Mouse (Mus musculus) ovary, postnatal 14 days (tissue): Measurements from ENCODE around the gene Pcdh9.
A peak's percentile ranks its signal among the peaks of the same experiment; 100 is the strongest.

Experiments
- DNase-seq: peaks from one replicate; pipeline ENCODE4 v3.0.0; 2022; ENCODE audit warnings: low spot score

Gene Pcdh9

DNA sequence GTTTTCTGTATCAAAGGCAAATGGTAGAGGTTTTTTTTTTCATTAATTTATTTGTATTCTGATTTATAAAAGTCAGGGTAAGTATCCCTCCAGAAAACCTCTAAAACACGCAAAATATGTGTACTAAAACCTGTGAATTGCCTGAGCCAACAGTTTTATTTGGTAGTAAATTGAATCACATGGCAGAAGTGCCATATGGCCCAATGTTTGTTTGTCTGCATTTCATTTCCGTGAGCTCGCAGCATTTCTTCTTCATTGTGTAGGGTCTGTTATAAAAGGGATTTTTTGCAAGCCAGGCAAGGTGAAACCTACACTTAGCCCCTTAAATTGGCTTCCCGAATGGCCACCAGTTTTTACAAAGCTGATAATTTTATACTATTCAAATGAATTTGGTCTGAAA, 104.2 kb downstream of the Pcdh9 start:
- DNase-seq = no peak

DNA sequence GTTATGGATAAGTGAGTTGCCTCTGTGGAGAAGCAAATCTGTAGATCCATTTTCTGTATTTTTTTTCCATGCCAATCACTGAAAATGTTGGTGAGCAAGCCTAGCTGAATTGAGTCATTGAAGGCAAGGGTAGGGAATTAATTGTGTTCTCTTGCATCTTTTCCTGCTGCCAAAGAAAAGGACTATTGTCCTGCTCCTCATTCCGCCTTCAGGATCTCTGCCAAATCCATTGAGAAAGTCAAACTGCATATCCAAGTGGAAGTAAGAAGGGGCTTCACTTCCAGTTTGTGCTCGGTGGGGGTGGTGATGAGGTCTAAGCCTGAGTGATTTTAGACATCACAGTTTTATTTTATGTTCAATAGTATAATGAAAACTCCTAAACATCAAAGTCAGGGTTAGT, 105.4 kb downstream of the Pcdh9 start:
- no peak for DNase-seq

DNA sequence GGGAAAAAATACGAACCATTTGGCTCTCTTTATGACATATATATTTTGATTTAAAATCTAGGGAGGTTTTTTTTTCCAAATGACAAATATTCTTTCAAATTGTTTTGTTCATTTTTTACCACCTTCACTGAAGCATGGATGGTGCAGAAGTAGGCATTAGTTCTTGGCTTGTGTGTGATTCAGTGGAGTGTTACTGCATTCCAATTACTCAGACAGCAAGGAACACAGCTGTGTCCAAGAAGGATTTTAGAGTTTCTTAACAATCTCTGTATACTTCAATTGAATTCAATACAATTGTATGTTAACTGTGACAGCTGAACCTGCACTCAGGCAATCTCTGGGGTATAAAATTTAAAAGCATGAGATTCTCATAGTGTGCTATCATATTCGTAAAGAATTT, 127.6 kb downstream of the Pcdh9 start:
- DNase-seq = no peak

DNA sequence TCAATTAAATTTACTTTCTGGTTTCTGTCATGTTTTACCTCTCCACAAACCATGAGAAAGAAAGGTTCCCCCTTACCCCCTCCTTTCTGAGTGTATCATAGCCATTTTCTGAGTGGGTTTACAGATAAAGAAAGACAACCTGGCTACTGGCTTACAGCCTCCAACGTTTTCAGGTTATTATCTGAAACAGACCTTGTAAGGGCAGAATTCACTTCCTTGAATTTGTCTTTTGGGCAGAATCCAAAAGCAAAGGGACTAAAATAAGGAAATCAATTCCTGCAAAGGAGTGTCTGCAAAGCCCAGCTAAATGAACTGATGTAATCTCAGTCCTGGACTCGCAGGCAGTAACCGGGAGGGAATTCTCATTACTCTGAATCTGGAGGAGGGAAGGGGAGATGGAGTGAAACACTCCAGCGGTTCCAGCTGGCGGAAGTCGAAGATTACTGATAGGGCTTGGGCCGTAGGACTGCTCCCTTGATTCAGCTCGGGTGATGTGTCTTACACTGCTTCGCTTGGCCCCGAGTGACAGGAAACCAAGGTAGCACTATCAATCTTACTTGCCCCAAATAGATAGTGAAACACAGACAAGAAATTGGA, 156.3 kb downstream of the Pcdh9 start:
- peak; percentile 9 for DNase-seq

DNA sequence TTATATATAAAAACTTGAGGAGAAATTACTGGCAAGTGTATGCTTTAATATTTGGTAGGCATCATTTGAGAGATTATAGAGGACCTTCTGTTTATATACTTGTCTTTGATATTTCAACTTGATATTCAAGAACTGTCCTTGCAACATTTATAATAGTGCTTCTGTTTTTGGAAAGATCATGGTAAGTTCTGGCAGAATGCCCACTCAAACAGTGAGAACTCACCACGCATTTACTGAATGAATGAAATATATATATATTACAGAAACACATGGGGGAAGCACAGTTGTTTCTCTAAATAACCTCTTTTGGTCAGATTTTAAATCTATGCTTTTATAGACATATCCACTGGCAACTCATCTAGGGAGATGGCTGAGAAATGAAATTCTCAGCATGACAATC, 164.7 kb downstream of the Pcdh9 start:
- DNase-seq = no peak

DNA sequence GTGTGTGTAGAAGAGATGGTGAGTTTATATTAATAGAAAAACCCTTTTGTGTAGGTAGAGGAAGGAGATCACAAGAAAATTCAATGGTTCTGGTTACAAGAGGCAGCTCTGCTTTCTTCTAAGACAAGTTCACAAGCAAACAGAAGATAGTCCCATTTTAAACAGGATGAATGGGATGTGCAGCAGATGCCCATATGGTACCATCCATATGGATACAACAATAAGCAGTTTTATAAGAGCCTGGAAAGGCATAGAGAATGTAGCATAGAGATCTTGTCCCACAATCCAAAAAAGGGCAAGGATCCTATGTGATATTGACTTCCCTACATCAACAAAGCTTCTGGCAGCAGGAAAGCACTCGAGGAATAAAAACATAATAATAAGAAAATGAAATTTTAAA, 171.3 kb downstream of the Pcdh9 start:
- no peak for DNase-seq

DNA sequence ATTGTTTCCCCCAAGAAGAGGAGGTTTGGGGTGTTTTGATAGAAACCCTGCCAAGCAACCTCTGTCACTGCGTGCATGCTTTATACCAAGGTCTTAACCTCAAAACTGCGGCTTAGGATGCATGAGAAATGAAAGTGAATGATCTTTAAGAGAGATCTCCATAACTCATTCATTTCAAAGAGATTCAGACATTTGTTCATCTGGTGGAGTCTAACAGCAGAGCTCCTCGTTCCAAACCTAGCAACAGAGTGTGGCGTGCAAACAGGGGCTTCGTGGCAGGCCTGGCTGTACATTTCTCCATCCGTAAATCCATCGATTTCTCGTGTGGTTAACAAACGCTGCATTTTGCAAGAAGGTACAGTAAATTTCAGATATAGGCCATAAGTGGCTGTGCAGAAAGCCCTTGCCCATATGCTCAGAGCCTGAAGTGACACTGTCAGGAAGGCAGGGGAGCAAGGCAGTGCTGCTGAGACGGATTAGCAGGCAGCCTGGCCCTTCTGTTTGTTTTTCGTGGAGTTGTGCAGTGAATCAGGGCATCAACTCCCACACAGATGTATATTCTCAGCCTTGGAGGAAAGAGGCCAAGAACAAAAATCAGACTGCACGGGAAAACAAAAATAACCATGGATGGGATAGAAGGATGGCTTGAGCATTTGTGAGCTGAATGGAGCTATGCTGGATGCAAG, 177.1 kb downstream of the Pcdh9 start:
- no peak for DNase-seq

DNA sequence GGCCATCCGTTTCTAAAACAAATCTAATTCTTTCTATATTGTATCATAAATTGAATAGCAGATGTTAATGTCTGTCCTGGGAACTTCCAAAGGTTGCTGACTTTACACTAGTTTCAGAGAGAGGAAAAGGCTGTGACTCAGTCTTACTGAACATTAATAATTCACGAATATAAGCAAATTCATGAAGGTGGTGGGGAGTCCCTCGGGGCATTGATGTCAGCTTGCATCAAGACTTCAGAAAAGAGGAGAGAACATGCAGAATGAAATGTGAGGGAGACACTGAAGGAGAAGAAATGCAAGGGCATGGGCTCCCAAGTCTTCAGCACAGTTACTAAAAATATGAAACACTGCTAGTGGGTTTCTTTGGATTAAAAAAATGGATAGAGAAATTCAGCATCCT, 181.8 kb downstream of the Pcdh9 start:
- DNase-seq = no peak

DNA sequence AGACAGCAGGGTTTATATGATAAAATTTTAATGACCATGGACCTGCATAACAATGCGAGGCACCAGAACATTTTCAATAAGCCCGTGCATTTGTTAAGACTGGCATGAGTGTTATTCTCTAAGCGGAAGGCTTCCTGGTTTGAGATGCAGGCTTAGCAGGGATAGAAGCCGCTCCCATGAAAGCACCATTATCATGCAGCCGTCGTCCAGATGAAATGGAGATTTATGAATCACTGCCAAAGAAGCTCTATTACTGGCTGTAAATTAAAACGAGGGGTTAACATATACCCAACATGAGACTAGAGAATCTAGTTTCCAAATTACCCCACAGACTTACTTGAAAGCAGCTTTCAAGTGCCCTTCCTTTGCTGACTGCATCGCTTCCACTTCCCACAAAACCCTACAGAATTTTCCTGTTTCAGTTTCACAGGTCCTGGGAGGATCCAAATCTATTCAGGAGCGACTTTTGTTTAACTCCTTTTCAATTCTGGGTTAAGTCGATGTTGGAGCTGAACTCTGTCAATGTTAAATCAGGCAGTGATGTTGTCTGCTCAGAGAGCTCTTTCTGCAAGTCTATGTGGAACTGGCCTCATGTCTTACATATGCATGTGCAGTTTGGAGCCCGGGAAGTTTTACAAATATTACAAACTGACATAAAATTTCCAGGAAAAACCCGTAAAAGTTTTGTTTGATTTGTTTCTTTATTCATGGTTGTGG, 188.9 kb downstream of the Pcdh9 start:
- no peak for DNase-seq

DNA sequence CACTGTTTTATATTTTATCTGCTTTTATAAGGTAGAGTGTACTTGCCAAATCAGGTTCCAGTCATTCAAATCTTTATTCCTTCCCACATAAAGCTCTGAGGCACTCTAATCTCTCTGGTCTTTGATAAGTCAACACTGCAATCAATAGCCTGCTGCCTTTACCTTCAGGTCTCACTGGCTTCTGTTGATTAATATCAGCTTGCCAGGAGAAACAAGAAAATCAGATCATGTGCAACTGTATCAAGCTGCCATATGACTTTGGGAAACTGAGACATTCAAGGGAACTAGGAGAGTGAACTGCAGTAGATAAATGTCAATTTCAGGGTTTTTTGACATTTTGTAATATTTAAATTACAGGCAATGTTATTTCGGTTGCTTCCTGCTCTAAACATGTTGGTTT, 189.6 kb downstream of the Pcdh9 start:
- no peak for DNase-seq

DNA sequence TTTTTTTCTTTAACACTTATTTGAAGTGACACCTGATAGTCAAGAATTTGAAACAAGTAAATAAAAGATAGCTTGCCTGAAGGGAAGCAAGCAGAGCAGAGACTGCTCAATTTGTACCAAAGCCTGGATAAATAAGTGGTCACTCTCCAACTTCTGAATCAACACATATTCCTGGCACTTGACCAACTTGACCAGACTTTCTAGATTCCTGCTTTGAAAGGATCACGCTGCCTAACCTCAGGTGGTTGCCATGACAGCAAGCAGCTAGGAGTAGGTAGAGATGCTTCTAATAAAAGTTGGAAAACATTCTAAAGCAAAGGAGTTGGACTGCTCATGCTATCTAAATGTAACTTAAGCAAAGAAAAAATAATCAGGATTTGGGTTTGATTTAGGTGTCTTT, 205.8 kb downstream of the Pcdh9 start:
- no peak for DNase-seq

DNA sequence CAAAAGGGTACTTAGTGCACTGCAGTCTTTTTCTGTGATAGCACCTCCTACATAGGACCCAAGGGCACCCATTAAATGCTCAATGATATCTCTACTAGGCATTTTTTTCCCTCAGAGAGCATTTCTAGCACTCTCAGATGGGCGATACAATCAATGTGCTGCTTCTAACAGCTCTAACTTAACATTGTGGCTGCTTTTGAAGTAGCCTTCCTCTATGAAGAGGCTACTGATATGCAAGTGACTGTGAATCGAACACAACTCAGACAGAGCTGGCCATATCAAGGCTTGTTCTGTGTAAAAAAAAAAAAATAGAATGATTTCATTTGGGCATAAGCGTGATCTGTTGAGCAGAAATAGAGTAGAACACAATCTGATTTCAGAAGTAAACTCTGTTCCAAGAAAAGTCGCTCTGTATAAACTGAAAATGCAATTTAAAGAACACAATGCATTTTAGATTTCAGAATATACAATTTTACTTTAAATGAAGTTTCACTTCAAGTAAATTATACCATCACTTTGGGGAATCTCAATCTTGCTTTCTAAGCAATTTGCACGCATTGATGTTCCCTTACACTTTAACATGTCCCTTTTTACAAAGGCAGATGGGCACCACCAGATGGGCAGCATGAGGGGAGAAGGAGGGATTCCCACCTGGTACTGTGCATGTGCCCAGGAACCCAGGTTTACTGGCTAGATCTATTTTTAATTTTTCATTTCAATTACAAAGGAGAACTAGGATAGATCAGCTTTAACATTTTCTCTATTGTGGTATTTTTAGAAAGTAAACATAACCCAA, 215.0 kb downstream of the Pcdh9 start:
- no peak for DNase-seq

DNA sequence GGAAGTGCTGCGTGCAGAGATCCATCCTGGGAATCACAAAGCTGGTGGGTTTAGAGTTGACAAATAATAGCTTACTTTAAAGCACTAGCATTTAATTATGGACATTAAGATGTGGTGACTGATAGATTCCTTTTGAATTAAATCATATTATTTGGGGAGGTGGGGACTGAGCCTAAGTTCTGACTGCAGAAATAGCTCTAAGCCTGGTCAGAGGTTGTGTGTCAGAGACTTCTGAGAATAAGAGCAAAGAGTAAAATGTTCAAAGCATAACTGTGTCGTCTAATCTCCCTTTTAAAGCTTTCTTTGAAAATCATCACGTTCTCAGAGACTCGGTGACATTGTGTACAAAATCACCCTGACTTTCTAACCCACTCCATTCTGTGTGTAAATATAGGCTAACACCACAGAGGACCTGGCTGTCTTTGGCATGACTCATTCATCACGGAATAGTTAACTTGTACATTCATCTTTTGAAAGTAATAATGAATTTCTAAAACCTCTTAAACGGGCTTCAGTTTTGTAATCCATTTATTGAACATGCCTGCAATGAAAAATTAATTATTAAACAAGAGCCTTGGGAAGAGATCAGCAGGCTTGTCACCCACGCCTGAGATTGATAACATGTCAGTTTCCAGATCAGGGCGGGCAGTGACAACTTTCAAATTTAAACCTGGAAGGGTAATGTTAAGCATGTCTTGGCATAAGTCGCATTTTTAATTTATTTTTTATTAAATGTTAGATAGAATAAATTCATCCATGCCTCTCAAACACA, 236.3 kb downstream of the Pcdh9 start:
- DNase-seq = no peak

DNA sequence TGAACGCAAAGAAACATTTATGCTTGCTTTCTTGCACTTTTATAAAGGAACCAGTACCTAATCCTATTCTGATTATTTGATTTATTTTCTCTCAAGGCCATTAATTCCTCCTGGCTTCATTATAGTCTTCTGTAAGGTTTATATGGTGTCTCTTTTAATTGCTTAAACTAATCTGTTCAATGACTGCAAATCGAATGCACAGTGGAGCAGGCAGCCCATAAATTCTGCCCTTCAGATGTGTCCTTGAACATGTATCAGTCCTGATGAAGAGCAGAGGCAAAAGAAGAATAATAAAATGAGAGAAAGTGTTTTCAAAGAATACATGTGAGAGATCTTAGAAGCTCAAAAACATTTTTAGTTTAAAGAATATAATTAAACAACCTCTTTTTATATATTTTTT, 263.2 kb downstream of the Pcdh9 start:
- no peak for DNase-seq

DNA sequence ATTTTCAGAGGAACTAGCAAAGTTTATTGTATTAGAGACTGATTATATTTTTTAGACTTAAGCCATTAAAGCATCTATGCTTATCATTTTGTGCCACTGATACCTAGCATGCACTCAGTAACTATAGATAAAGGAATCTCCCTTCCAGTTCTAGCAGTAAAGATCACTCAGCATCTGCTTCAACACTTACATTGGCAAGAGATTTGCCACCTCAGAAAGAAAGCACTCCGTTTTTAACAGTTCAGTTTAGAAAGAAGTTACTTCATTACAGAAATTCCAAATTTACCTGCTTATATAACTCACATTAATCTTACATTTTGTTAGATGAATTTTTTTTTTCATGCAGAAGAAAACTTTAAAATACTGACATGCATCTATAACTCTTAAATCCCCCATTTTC, 266.3 kb downstream of the Pcdh9 start:
- no peak for DNase-seq

DNA sequence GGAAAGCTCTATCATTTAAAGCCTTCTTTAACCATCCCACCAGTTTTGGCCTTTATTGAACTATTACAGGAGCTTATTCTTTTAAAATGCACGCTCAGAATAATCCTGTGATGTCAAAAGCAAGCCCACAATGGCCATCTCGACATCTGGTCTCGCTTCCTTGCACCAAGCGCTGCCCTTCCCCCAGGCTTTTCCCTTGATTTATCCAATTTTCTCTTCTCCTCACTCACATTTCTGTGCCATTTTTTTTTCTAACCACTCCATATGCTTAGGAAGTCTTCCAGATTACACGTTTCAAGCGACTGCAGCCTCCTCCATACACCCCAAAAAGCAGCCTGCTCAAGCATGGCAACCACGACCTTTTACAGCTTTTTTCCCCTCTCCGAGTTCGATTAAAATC, 269.3 kb downstream of the Pcdh9 start:
- DNase-seq = no peak

DNA sequence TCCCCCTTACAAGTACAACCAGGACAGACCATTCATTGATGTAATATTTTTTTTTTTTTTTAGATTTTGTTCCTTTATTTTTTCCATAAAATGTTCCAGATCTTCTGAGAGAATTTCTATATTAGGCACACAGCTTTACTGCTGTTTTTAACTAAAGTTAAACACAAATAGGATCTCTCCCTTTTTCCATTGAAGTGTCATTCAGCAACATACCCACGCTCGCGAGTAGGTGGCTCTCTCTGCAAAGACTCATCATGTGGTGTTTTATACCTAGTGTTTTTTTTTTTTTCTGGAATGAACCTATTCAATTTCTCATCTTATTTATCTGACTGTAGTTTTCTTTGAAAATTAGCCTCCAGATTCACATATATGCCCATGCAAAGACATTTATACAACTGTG, 282.9 kb downstream of the Pcdh9 start:
- no peak for DNase-seq

DNA sequence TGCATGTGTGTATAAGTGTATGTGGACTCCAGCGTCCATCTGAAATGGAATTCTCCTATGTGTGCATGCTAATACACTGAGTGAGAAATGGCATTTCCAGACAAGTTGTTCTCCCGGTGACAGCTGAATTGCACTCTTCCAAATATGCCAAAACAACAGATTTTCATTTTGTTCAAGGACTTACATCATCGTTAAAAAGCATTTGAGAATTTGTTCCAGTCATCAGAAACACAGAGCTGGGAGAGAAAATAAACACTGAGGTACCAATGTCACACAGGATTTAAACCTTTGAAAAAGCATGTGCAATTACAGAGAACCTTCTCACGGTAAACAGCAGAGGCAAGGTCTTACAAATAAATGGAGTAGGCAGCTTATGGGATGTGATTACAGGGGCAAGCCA, 290.5 kb downstream of the Pcdh9 start:
- DNase-seq = no peak

DNA sequence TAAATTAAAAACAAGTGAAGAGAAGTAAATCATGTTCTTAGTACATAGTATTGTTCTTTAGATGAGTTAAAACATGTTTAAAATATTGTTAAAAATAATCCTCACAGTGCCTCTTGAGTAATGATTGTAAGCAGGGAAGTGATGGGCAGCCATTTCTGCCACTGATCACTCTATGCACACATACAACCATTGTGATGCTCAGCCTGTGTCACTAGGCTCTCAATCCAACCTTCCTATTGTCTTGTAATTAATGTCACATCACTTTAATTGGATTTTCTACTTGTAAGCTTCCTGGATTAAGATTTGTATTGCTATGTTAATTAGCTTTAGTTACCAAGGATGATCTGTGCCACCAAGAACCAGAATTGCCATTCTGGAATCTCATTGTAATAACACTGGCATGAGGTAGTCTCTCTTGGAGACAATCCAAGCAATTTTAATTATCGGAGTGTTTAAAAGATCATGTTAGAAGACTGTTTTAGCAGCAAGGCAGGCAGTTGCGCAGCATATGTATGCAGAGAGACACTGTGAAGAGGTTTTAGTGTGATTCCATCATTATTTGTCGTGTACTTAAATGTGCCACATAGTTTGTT, 305.0 kb downstream of the Pcdh9 start:
- no peak for DNase-seq

DNA sequence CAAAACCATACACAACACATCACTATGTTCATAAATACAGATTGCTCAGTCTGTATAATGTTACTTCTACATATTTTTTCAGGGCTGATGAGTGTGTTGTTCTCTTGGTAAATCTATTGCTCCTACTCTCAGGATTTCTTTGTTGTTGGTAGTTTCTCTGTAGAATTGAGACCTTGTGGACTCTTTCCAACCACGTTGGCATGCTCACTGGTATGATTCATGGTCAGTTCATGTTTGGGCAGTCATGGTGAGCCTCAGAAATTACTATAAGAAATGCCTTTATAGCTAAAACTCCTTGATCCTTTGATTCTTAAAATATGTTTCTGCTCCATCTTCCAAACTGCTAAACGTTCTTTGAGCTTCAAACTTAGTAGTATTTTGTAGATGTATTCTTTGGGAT, 326.1 kb downstream of the Pcdh9 start:
- DNase-seq = no peak

DNA sequence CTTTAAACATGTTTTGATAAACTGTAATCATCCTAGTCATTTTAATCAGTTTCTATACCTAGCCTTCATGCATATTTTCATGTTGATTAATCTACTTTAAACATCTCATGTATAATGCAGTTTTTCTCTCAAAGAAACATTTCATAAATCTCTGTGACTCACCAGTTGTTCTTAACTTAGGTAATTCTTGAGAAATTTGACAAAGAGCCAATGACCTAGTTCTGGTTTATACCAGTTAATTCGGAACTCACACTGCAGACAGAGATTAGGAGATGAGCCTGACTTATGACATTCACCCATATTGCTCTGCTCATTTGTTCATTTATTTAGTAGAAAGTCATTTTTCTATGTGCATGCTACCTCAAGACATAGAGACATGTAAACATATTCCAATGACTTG, 328.9 kb downstream of the Pcdh9 start:
- no peak for DNase-seq

DNA sequence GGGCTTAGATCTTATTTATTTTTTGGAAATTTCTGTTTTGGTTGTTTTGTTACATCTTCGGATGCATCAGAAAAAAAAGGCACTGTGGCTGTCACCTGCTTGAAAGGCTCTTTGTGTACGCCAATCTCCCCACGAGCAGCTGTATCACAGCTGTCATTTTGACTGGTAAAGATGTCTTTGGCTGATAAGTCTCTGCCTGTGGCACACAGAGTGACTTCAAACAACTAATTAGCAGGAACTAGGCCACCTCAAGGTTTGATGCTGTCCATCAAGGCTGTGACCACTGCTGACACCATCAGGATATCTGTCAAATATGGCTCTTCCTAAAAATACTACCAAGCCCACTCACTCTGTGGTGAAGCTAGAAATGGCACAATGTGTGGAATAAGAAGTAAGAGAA, 336.7 kb downstream of the Pcdh9 start:
- DNase-seq = no peak
